Mouse (Mus musculus) granulocyte monocyte progenitor cell, adult 5-6 weeks (primary cell): Measurements from ENCODE around the gene Rrp9. TPM values are rescaled to one million over a fixed set of nuclear protein-coding genes. Genes with fewer than 3 reads are reported as not detected.
"Not testable (repeated sequence)": the region's sequence is repeated elsewhere in the genome, so short reads cannot be mapped to it uniquely, and the experiment has no call there.

Experiments
- ATAC-seq: replicated peaks from 2 replicates; pipeline ENCODE4 v1.8.0; 2016; ENCODE audit warnings: mild to moderate bottlenecking, moderate TSS enrichment, inconsistent platforms; ENCODE audit not compliant: poor library complexity, severe bottlenecking
- total RNA-seq, 2 experiments: library from RNA; stranded (forward) in 1 of 2; stranded (reverse) in 1 of 2; fragments of 200-712, 200-1000 nt in 1 of 2; fragments of >200 nt in 1 of 2; fragmentation: Nextera tagmentation in 1 of 2; gene quantifications; 2 replicates each; pipeline ENCODE4 v1.2.3; 2014 to 2017

The Rrp9 gene
- total RNA-seq, 2 experiments from 2014 or later: 30.4 to 57.5 TPM

GRCm38 (mm10) chr9:106473081-106473752, 2.5 kb upstream of the Rrp9 start:
- no peak for ATAC-seq

- no peak for ATAC-seq
These were observed 2.0 kb upstream of the Rrp9 start for GRCm38 (mm10) chr9:106473753-106474105.

- peak; percentile 39 for ATAC-seq
These were observed 1.3 kb upstream of the Rrp9 start for GRCm38 (mm10) chr9:106474456-106474855.

GRCm38 (mm10) chr9:106475046-106475445, 717 bp upstream of the Rrp9 start:
- no peak for ATAC-seq

- peak; percentile 38 for ATAC-seq
These were observed 500 bp downstream of the Rrp9 start for GRCm38 (mm10) chr9:106476002-106476923.

DNA sequence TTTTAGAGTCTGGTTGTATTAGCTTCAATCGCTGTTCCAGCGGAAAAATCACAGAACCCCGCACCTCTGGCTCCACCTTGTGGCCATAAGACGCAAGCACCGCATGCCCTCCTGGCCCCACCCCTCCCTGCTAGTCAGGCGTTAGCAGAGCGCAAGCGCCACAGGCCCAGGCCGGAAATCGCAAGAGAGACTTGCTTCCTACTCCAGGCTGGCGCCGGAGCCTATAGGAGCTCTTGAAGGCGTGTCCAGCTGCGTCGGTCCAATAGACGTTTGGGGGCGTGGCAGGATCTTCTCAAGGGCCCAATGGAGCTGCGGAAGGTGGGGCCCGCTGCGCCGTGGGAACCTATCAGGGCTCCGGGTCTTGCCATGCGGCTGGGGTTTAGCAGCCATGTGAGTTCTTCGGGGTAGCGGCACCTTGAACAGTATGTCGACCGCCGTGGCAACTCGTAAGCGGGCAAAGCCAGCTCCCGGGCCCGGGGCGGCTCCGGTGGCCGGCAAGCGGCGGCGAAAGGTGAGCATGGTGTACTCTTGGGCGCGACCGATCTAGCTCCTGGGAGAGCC, 1.2 kb downstream of the Rrp9 start, which contains the start of gene Parp3:
Gene Parp3 (minus strand): TSS at position 26 of the 561 bp plus-strand sequence.
- peak; percentile 86 for ATAC-seq

- ATAC-seq: no peak
These were observed 1.9 kb downstream of the Rrp9 start for GRCm38 (mm10) chr9:106477649-106478048.

- no peak for ATAC-seq
These were observed 2.3 kb downstream of the Rrp9 start for GRCm38 (mm10) chr9:106478101-106478500.

DNA sequence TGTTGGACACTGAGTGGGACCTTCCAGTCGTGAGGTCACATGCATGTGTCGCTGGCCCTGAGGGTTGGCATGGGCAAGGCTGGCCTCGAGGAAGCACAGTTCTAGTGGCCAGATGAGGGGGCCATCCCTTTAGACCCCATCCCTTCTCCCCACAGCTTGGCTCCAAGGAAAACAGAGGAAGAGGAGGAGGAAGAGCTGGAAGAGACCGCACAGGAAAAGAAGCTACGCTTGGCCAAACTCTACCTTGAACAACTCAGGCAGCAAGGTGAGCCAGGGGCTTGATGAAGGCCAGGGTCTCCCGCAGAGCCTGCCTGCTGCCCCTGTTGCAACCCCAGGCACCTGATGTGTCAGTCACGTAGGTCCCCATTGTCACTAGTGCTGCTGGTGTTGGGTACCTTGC, 4.8 kb downstream of the Rrp9 start:
- no peak for ATAC-seq

GRCm38 (mm10) chr9:106481075-106481474, 5.3 kb downstream of the Rrp9 start:
- ATAC-seq: peak; percentile 6; the same call in 1 of the 2 replicates

DNA sequence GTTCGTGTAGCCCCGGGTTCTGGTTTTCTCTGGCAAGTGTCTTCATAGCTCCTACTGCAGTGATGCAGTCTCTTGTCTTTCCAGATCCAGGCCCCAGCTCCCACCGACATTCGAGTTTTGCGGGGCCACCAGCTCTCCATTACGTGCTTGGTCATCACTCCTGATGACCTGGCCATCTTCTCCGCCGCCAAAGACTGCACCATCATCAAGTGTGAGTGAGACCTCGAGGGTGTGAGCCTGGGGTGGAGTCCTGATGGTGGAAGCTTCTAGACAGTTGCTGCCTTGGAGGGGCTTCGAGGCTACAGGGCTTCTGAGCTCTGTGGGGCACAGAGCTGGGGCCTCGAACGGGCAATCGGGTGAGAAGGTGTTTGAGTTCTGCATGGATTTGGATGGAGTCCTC, 5.9 kb downstream of the Rrp9 start:
- ATAC-seq: no peak

- ATAC-seq: no peak
These were observed 6.9 kb downstream of the Rrp9 start for GRCm38 (mm10) chr9:106482578-106483115.

- no peak for ATAC-seq
These were observed 7.4 kb downstream of the Rrp9 start for GRCm38 (mm10) chr9:106483136-106483535.

DNA sequence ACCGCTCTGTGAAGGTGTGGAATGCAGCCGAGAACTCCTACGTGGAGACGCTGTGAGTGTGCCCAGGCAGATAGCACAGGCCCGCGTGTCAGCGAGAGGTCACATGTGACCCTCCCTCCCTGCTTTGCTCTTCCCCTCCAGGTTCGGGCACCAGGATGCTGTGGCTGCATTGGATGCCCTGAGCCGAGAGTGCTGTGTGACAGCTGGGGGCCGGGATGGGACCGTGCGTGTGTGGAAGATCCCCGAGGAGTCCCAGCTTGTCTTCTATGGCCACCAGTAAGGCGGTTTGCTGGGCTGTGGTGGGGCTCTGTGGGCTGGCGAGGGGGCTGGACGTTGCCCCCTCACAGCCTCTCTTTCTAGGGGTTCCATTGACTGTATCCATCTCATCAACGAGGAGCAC, 7.8 kb downstream of the Rrp9 start:
- no peak for ATAC-seq

GRCm38 (mm10) chr9:106485076-106485475, 9.3 kb downstream of the Rrp9 start:
- no peak for ATAC-seq

GRCm38 (mm10) chr9:106487602-106488001, 11.8 kb downstream of the Rrp9 start:
- not testable (repeated sequence) for ATAC-seq

DNA sequence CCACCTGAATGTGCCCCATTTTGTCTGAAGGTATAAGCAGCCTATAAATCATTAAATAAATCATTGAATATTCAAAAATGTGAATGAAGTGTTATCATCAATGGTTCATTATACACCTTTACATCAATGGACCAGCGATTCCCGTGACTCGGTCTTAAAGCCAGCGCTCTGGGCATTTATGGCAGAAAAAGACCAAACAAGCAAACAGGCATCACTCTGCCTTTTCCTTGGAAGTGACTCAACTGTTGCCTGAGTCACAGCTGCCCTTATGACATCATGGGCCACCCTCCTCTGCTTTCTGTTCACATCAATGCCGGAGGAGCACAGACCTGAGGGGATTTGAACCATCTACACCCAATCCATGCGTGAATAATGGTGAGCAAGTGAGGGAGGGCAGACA, 23.9 kb downstream of the Rrp9 start, which contains the start of gene Iqcf1:
Gene Iqcf1 (plus strand): TSS at position 301 of the 400 bp plus-strand sequence.
- ATAC-seq: no peak

GRCm38 (mm10) chr9:106501846-106502245, 26.1 kb downstream of the Rrp9 start:
- no peak for ATAC-seq

GRCm38 (mm10) chr9:106504246-106504645, 28.5 kb downstream of the Rrp9 start:
- ATAC-seq: no peak

- no peak for ATAC-seq
These were observed 33.6 kb downstream of the Rrp9 start for GRCm38 (mm10) chr9:106509356-106509755.
